Mouse (Mus musculus) cerebellum, postnatal 25 days (tissue): Measurements from ENCODE around the gene Plscr2.
"Not testable (repeated sequence)": the region's sequence is repeated elsewhere in the genome, so short reads cannot be mapped to it uniquely, and the experiment has no call there.

Source experiments
- DNase-seq, 2 experiments: peaks; one replicate each; pipeline ENCODE4 v3.0.0; 2021; ENCODE audit warnings: mixed read lengths in 2 of 2

Gene Plscr2

GRCm38 (mm10) chr9:92273956-92274762, 1.2 kb upstream of the Plscr2 start:
- DNase-seq, result no peak

- no peak for DNase-seq
Measured at GRCm38 (mm10) chr9:92276360-92276759, 958 bp downstream of the Plscr2 start.

- DNase-seq, result no peak
Measured at GRCm38 (mm10) chr9:92280048-92280447, 4.6 kb downstream of the Plscr2 start.

GRCm38 (mm10) chr9:92282563-92283171, 7.3 kb downstream of the Plscr2 start:
- DNase-seq, result no peak

GRCm38 (mm10) chr9:92289675-92290074, 14.3 kb downstream of the Plscr2 start:
- DNase-seq, result no peak

- DNase-seq, result no peak
Measured at GRCm38 (mm10) chr9:92292169-92292568, 16.8 kb downstream of the Plscr2 start.

- no peak for DNase-seq
Measured at GRCm38 (mm10) chr9:92292922-92293321, 17.5 kb downstream of the Plscr2 start.

- no peak for DNase-seq
Measured at GRCm38 (mm10) chr9:92293560-92294548, 18.5 kb downstream of the Plscr2 start.

- no peak for DNase-seq
Measured at GRCm38 (mm10) chr9:92298288-92298687, 22.9 kb downstream of the Plscr2 start.

GRCm38 (mm10) chr9:92301213-92301612, 25.8 kb downstream of the Plscr2 start:
- DNase-seq, result no peak

- DNase-seq, result no peak
Measured at GRCm38 (mm10) chr9:92305075-92305474, 29.7 kb downstream of the Plscr2 start.

- no peak for DNase-seq
Measured at GRCm38 (mm10) chr9:92305620-92306220, 30.3 kb downstream of the Plscr2 start.

- DNase-seq, result no peak
Measured at GRCm38 (mm10) chr9:92309077-92309476, 33.7 kb downstream of the Plscr2 start, which contains the start of gene 1700057G04Rik. TSS of gene 1700057G04Rik (plus strand) at chr9:92309377.

GRCm38 (mm10) chr9:92316791-92317190, 41.4 kb downstream of the Plscr2 start:
- DNase-seq, result no peak

GRCm38 (mm10) chr9:92325936-92326335, 50.5 kb downstream of the Plscr2 start:
- DNase-seq, result not testable (repeated sequence)

GRCm38 (mm10) chr9:92326813-92327212, 51.4 kb downstream of the Plscr2 start:
- DNase-seq, result no peak

- no peak for DNase-seq
Measured at GRCm38 (mm10) chr9:92331383-92331782, 56.0 kb downstream of the Plscr2 start.

- DNase-seq, result no peak
Measured at GRCm38 (mm10) chr9:92334845-92335244, 59.4 kb downstream of the Plscr2 start.

GRCm38 (mm10) chr9:92335277-92335818, 59.9 kb downstream of the Plscr2 start:
- no peak for DNase-seq

- no peak for DNase-seq
Measured at GRCm38 (mm10) chr9:92337063-92337462, 61.7 kb downstream of the Plscr2 start.

- DNase-seq, result no peak
Measured at GRCm38 (mm10) chr9:92337661-92338060, 62.3 kb downstream of the Plscr2 start.

- no peak for DNase-seq
Measured at GRCm38 (mm10) chr9:92338954-92339353, 63.6 kb downstream of the Plscr2 start.
